Mouse (Mus musculus) liver, embryonic 14.5 days (tissue): ENCODE data around the gene 2210011C24Rik. TPM values are rescaled to one million over a fixed set of nuclear protein-coding genes. Genes with fewer than 3 reads are reported as not detected.

Experiments
- ATAC-seq: fragments of 200-750 bp; cut with Nextera tagmentation; 2 replicates; pipeline ENCODE4 v1.8.0; 2017; ENCODE audit warnings: moderate number of reproducible peaks, mild to moderate bottlenecking, moderate library complexity; ENCODE audit not compliant: insufficient read depth
- DNase-seq, 3 experiments: peaks; one replicate each; pipeline ENCODE4 v3.0.0-alpha.2; 2012 to 2013; ENCODE audit warnings: low read depth in 3 of 3, low spot score in 3 of 3
- H3K27ac ChIP-seq: fragments of 300-500 bp; sonication (generic); 2 replicates; pipeline ENCODE4 v1.5.1; 2014; ENCODE audit warnings: moderate library complexity, mild to moderate bottlenecking, control low read depth, inconsistent platforms
- H3K27me3 ChIP-seq: fragments of 300-500 bp; sonication (generic); 2 replicates; pipeline ENCODE4 v1.6.1; 2014; ENCODE audit warnings: mild to moderate bottlenecking, low read length, moderate library complexity; ENCODE audit not compliant: control insufficient read depth, insufficient read depth
- H3K36me3 ChIP-seq: fragments of 300-500 bp; sonication (generic); replicated peaks from 2 replicates; pipeline ENCODE4 v1.6.1; 2014; ENCODE audit warnings: low read depth; ENCODE audit not compliant: control insufficient read depth, insufficient read depth
- H3K4me1 ChIP-seq, 2 experiments: fragments of 200-500 bp in 1 of 2; fragments of 300-500 bp in 1 of 2; sonication (generic) in 1 of 2; replicated peaks; 2 replicates each; pipeline ENCODE4 v1.6.1; 2012 to 2014; ENCODE audit warnings: antibody characterized with exemption in 1 of 2, inconsistent platforms in 1 of 2, low read length in 1 of 2; ENCODE audit not compliant: control insufficient read depth in 2 of 2, insufficient read depth in 2 of 2
- H3K4me2 ChIP-seq: fragments of 300-500 bp; sonication (generic); 2 replicates; pipeline ENCODE4 v1.6.1; 2014; ENCODE audit warnings: low read depth, mild to moderate bottlenecking, control low read depth, moderate library complexity
- H3K4me3 ChIP-seq, 2 experiments: fragments of 200-500 bp in 1 of 2; fragments of 300-500 bp in 1 of 2; sonication (generic) in 1 of 2; 2 replicates each; pipeline ENCODE4 v1.5.1; 2012 to 2014; ENCODE audit warnings: low read depth in 2 of 2, low read length in 2 of 2, mild to moderate bottlenecking in 2 of 2, control low read depth in 1 of 2, inconsistent platforms in 1 of 2, moderate library complexity in 1 of 2; ENCODE audit not compliant: insufficient read depth in 1 of 2
- H3K9ac ChIP-seq: fragments of 300-500 bp; sonication (generic); replicated peaks from 2 replicates; pipeline ENCODE4 v1.6.1; 2014; ENCODE audit warnings: mild to moderate bottlenecking, control low read depth, moderate library complexity
- H3K9me3 ChIP-seq: fragments of 300-500 bp; sonication (generic); 2 replicates; pipeline ENCODE4 v1.6.1; 2016; ENCODE audit warnings: low read length, mixed read lengths; ENCODE audit not compliant: control insufficient read depth
- CTCF ChIP-seq: IDR thresholded peaks from 2 replicates; pipeline ENCODE4 v1.5.1; 2016; ENCODE audit warnings: antibody characterized with exemption, low read depth, control low read depth
- EP300 ChIP-seq: IDR thresholded peaks from 2 replicates; pipeline ENCODE4 v1.6.1; 2016; ENCODE audit warnings: antibody characterized with exemption, low read depth
- WGBS: fragments of 180-500 bp; shearing (Covaris S2); extraction: QIAGEN DNeasy Blood & Tissue Kit; methylation state at CpG from one replicate; pipeline ENCODE4 v1.1.7; 2014; ENCODE audit not compliant: insufficient replicate concordance; 5-methylcytosine and 5-hydroxymethylcytosine counted together
- polyA plus RNA-seq, 2 experiments: library from polyadenylated mRNA; depleted of rRNA in 1 of 2; stranded (reverse) in 1 of 2; unstranded in 1 of 2; fragments of >200 nt; fragmentation: Nextera tagmentation in 1 of 2; extraction: Ambion mirVana in 1 of 2; gene quantifications; 2 replicates each; pipeline versions ENCODE4 v1.2.1 to v1.2.3; 2012 to 2014

2210011C24Rik gene
- polyA plus RNA-seq, 2 experiments, result not detected

GRCm38 (mm10) chr8:84052746-84053145 lies 40.8 kb upstream of the 2210011C24Rik start:
- no peaks in the 10 kb centered on the region for H3K9me3 ChIP-seq
- no peak overlapping the region for H3K4me2 ChIP-seq
- H3K9ac ChIP-seq, result no peak overlapping the region
- no peak overlapping the region for H3K4me3 ChIP-seq
- TF ChIP-seq EP300, result no peak
- TF ChIP-seq CTCF, result no peak
- DNase-seq (no peak), ATAC-seq (no peak)
- H3K36me3 ChIP-seq, result no peaks in the 10 kb centered on the region
- no peak overlapping the region for H3K27ac ChIP-seq
- H3K27me3 ChIP-seq, result no peaks in the 10 kb centered on the region
- H3K4me1 ChIP-seq, result peaks cover 0 to 3% of the 10 kb centered on the region in 2 experiments; a peak in 1 of 4 replicates
- 51% methylated on average over 3 of the region's 3 CpGs for WGBS

GRCm38 (mm10) chr8:84048171-84048570 lies 36.2 kb upstream of the 2210011C24Rik start:
- H3K4me3 ChIP-seq, result no peak overlapping the region
- H3K36me3 ChIP-seq, result no peaks in the 10 kb centered on the region
- no peak for ATAC-seq
- no peak overlapping the region for H3K9ac ChIP-seq
- peaks cover 0 to 3% of the 10 kb centered on the region in 2 experiments; a peak in 1 of 4 replicates for H3K4me1 ChIP-seq
- peaks cover 23% of the 10 kb centered on the region for H3K27me3 ChIP-seq
- H3K4me2 ChIP-seq, result no peak overlapping the region
- TF ChIP-seq EP300 (no peak), CTCF (no peak)
- DNase-seq, result no peak
- WGBS, result 65% methylated on average over 5 of the region's 5 CpGs
- H3K27ac ChIP-seq, result no peak overlapping the region
- no peaks in the 10 kb centered on the region for H3K9me3 ChIP-seq

- TF ChIP-seq CTCF, result no peak
- TF ChIP-seq EP300, result no peak
- WGBS, result 69% methylated on average over 3 of the region's 3 CpGs
- Histone ChIP-seq H3K4me3 (no peak overlapping the region), H3K9ac (no peak overlapping the region), H3K4me1 (no peaks in the 10 kb centered on the region; a peak in 1 of 4 replicates), H3K9me3 (no peaks in the 10 kb centered on the region), H3K27me3 (peaks cover 36% of the 10 kb centered on the region), H3K4me2 (no peak overlapping the region), H3K27ac (no peak overlapping the region), H3K36me3 (no peaks in the 10 kb centered on the region)
- DNase-seq (no peak), ATAC-seq (no peak)
Measured at GRCm38 (mm10) chr8:84046505-84046904, 34.5 kb upstream of the 2210011C24Rik start.

- Histone ChIP-seq H3K9me3 (no peaks in the 10 kb centered on the region), H3K4me1 (no peaks in the 10 kb centered on the region), H3K27ac (no peak within 1 kb of the TSS), H3K36me3 (no peaks in the 10 kb centered on the region), H3K9ac (no peak within 1 kb of the TSS), H3K27me3 (peaks cover 36% of the 10 kb centered on the region), H3K4me2 (no peak within 1 kb of the TSS), H3K4me3 (no peak within 1 kb of the TSS)
- 12% methylated on average over 9 of the region's 9 CpGs for WGBS
- no peak for DNase-seq
- TF ChIP-seq CTCF, result no peak
- TF ChIP-seq EP300, result no peak
- ATAC-seq, result no peak
Measured at GRCm38 (mm10) chr8:84044900-84045299, 32.9 kb upstream of the 2210011C24Rik start, which contains the start of gene Rln3. Gene Rln3, minus strand, starts transcription at chr8:84045000.

- no peak overlapping the region for H3K4me2 ChIP-seq
- TF ChIP-seq CTCF (no peak), EP300 (no peak)
- DNase-seq (no peak), ATAC-seq (no peak)
- H3K27me3 ChIP-seq, result peaks cover 36% of the 10 kb centered on the region
- no peaks in the 10 kb centered on the region for H3K9me3 ChIP-seq
- H3K4me1 ChIP-seq, result no peaks in the 10 kb centered on the region
- no peak overlapping the region for H3K27ac ChIP-seq
- WGBS, result 12% methylated on average over 7 of the region's 7 CpGs
- H3K36me3 ChIP-seq, result no peaks in the 10 kb centered on the region
- no peak overlapping the region for H3K4me3 ChIP-seq
- H3K9ac ChIP-seq, result no peak overlapping the region
Measured at GRCm38 (mm10) chr8:84044103-84044502, 32.1 kb upstream of the 2210011C24Rik start.
